Mouse (Mus musculus) embryonic facial prominence, embryonic 10.5 days (tissue): ENCODE data around the gene Rbpj. TPM values are rescaled to one million over a fixed set of nuclear protein-coding genes. Genes with fewer than 3 reads are reported as not detected.

Source experiments
- DNase-seq: peaks from one replicate; pipeline ENCODE4 v3.0.0-alpha.2; 2017; ENCODE audit warnings: low spot score
- H3K27ac ChIP-seq: fragments of 300-500 bp; sonication (generic); replicated peaks from 2 replicates; pipeline ENCODE4 v1.5.1; 2016; ENCODE audit warnings: mild to moderate bottlenecking
- H3K27me3 ChIP-seq: fragments of 300-500 bp; sonication (generic); replicated peaks from 2 replicates; pipeline ENCODE4 v1.6.1; 2016; ENCODE audit warnings: low read depth, mild to moderate bottlenecking; ENCODE audit not compliant: poor library complexity, severe bottlenecking
- H3K36me3 ChIP-seq: fragments of 300-500 bp; sonication (generic); replicated peaks from 2 replicates; pipeline ENCODE4 v1.6.1; 2016; ENCODE audit warnings: mild to moderate bottlenecking, moderate library complexity
- H3K4me1 ChIP-seq: fragments of 300-500 bp; sonication (generic); 2 replicates; pipeline ENCODE4 v1.6.1; 2016
- H3K4me3 ChIP-seq: fragments of 300-500 bp; sonication (generic); 2 replicates; pipeline ENCODE4 v1.5.1; 2016; ENCODE audit warnings: mild to moderate bottlenecking, moderate library complexity
- H3K9me3 ChIP-seq: fragments of 300-500 bp; sonication (generic); 2 replicates; pipeline ENCODE4 v1.6.1; 2016; ENCODE audit warnings: mild to moderate bottlenecking
- WGBS: fragments of 180-500 bp; shearing (Covaris S2); methylation state at CpG from one replicate; pipeline ENCODE4 v1.1.7; 2016; 5-methylcytosine and 5-hydroxymethylcytosine counted together
- polyA plus RNA-seq: library from polyadenylated mRNA; unstranded; fragments of >200 nt; fragmentation: Nextera tagmentation; extraction: Ambion mirVana; gene quantifications from 2 replicates; pipeline ENCODE4 v1.2.1, GENCODE M21; 2016

Rbpj gene
- polyA plus RNA-seq, 1 experiment from 2014 or later = 44.9 TPM

DNA sequence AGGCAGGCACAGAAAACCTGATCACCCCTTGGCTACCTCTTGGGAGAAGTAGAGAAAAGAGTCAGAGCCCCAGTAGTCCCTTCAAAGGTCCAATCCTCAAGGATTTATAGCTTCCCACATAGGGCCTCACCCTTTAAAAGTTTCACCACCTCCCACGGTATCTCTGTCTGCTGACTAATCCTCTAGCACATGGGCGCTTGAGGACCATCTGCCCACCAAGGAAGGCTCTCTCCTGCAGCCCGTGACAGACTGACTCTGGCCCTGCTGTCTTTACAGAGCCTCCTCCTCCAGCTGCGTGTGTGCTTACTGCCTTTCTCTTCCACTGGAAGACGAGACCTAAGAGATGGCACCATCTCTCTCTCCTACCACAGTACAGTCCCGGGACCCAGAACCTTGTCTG, 213.7 kb downstream of the Rbpj start:
- Histone ChIP-seq H3K4me1 (peaks cover 4% of the 10 kb centered on the region; the same call in 1 of the 2 replicates), H3K4me3 (no peak overlapping the region), H3K27me3 (0 out of 2 replicates have a peak, but pooled peaks cover 10% of the 10 kb centered on the region), H3K27ac (no peak overlapping the region), H3K36me3 (no peaks in the 10 kb centered on the region), H3K9me3 (no peaks in the 10 kb centered on the region)
- no peak for DNase-seq
- WGBS = 80% methylated on average over 6 of the region's 6 CpGs

DNA sequence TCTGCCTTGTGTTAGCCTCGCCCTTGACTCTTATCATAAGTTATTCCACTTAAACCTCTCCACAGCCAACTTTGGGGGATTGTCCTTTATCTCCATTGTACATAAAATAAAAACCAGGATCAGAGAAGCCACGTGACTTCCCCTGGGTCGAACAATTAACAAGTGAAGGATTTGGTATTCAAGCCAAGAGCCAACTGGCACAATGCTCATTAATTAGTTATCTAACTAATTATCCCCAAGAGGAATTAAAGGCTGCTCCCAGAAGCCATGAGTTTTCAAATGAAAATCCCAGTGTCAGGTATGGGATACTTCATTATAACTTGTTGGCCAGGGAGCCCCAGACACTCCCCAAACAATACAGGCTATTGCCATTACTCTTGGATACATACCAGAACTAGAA, 218.0 kb downstream of the Rbpj start:
- H3K27ac ChIP-seq = no peak overlapping the region
- H3K4me1 ChIP-seq = peaks cover 2% of the 10 kb centered on the region; the same call in 1 of the 2 replicates
- no peak for DNase-seq
- H3K36me3 ChIP-seq = no peaks in the 10 kb centered on the region
- H3K4me3 ChIP-seq = no peak overlapping the region
- H3K9me3 ChIP-seq = no peaks in the 10 kb centered on the region
- 79% methylated on average over 3 of the region's 3 CpGs for WGBS
- H3K27me3 ChIP-seq = 0 out of 2 replicates have a peak, but pooled peaks cover 2% of the 10 kb centered on the region

DNA sequence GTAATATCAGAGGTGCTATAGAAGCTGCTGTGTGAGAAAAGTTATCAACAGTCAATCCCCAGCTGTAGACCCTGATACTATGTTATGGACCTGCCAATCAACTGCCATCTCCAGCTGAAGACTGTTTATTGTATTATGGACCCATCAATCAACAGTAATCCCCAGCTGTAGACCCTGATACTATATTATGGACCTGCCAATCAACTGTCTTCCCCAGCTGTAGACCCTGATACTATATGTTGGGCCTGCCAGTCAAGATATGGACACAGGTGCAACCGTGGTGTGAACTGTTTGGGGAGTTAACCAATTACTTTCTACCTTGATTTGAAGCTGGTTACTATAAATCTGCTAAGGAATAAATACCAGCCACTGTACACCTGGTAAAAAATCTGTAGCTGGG, 218.5 kb downstream of the Rbpj start:
- Histone ChIP-seq H3K4me3 (no peak overlapping the region), H3K4me1 (no peaks in the 10 kb centered on the region; the same call in 1 of the 2 replicates), H3K9me3 (no peaks in the 10 kb centered on the region), H3K27me3 (no peaks in the 10 kb centered on the region), H3K27ac (no peak overlapping the region), H3K36me3 (no peaks in the 10 kb centered on the region)
- 79% methylated on average over 1 of the region's 1 CpGs for WGBS
- no peak for DNase-seq

DNA sequence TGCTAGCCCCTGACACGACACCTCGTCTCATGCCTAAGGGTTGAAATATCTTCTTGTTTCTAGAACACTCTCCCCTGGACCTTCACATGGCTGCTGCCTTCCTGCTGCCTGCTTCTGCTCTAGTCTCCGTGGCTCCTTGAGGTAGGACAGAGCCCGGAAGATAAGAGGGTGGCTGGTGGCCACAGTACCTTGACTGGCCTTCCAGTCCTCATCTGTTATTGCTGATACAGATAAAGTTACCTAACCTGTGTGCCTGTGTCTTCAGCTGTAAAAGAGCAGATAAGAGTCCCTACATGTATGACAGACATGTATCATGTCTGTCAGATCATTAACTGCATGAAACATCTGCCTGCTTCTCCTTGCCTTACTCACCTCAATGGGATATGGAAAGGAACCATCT, 219.7 kb downstream of the Rbpj start:
- H3K27ac ChIP-seq = no peak overlapping the region
- H3K9me3 ChIP-seq = no peaks in the 10 kb centered on the region
- DNase-seq = no peak
- no peak overlapping the region for H3K4me3 ChIP-seq
- no peaks in the 10 kb centered on the region; the same call in 1 of the 2 replicates for H3K4me1 ChIP-seq
- 82% methylated on average over 4 of the region's 4 CpGs for WGBS
- no peaks in the 10 kb centered on the region for H3K27me3 ChIP-seq
- H3K36me3 ChIP-seq = no peaks in the 10 kb centered on the region

DNA sequence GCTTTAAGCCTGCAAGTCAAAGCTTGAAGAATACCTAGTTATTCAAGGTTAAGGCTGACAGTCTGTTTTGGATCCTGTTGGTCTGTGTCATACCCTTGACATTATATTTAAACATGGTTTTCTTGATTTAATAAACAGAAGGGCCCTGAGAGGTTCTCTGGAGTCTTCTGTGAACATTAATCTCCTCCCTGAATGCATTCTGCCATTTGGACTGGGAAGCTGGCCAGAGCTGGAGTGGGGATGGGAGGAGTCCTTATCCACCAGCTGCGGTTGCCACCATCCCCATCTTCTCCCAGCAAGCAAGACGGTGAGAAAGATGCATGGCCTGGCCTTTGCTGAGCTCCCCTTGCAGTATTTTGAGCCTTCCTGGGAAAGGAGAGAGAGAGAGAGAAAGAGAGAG, 220.4 kb downstream of the Rbpj start:
- no peaks in the 10 kb centered on the region for H3K9me3 ChIP-seq
- H3K36me3 ChIP-seq = no peaks in the 10 kb centered on the region
- no peak overlapping the region for H3K4me3 ChIP-seq
- no peak for DNase-seq
- 89% methylated on average over 2 of the region's 2 CpGs for WGBS
- H3K4me1 ChIP-seq = no peaks in the 10 kb centered on the region; the same call in 1 of the 2 replicates
- H3K27ac ChIP-seq = no peak overlapping the region
- H3K27me3 ChIP-seq = no peaks in the 10 kb centered on the region

DNA sequence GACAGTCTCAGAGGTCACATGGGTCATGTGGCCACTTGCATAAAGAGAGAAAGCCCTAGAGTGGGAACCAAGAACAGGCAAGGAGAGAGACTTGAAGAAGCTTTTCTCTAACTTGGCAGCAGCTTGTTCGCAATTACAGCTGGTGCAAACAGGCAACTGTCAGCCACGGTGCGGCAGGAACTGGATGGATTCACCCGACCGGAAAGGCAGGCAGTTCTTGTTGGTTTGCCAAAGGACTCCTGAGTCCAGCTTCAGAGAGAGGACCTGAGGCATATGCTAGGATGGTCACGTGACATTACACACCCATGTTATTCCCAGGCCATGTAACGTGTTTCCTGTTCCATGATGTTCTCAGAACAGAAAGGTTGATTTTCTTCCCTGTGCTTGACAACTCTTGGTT, 222.4 kb downstream of the Rbpj start:
- Histone ChIP-seq H3K36me3 (no peaks in the 10 kb centered on the region), H3K27ac (no peak overlapping the region), H3K4me1 (no peaks in the 10 kb centered on the region; the same call in 1 of the 2 replicates), H3K4me3 (no peak overlapping the region), H3K9me3 (no peaks in the 10 kb centered on the region), H3K27me3 (no peaks in the 10 kb centered on the region)
- 81% methylated on average over 7 of the region's 7 CpGs for WGBS
- DNase-seq = no peak

DNA sequence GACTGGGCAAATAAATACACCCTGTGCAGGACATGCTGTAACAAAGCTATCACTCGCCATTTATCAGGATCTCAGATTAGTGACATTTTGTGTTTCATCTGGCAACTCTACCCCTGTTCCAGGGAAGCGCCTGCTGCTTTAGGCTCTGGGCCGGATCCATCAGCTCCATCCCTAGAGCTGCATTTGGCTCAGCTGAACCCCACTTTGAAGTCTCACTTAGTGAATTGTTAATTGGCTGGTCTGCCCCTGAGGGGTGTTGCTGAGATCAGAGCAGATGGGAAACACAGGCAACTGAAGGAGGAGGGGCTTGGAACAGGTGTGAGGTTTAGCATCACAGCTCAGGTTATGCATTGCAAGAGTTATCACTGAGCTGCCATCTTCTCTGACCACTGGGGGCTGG, 225.6 kb downstream of the Rbpj start:
- Histone ChIP-seq H3K4me1 (no peaks in the 10 kb centered on the region), H3K36me3 (no peaks in the 10 kb centered on the region), H3K9me3 (no peaks in the 10 kb centered on the region), H3K27ac (no peak overlapping the region), H3K4me3 (no peak overlapping the region), H3K27me3 (no peaks in the 10 kb centered on the region)
- WGBS = 81% methylated on average over 3 of the region's 3 CpGs
- no peak for DNase-seq

DNA sequence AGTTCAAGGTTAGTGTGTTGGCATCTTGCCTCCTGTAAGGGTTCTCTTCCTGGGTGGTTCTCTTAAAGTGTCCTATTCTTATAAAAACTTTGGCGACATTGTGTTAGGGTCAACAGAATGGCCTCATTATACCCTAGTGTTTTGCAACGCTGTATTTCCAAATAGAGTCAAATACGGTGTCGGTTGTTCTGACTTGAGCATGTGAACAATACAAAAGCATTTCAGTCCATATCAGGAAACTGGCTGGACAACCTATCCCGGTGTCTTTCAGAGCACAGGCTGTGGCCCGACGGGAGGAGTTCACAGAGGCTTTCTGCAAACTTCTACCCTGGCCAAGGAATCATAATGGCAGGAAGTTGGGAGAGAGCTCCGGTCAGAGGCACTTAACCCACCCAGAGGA, 226.1 kb downstream of the Rbpj start:
- WGBS = 89% methylated on average over 8 of the region's 8 CpGs
- no peak for DNase-seq
- H3K36me3 ChIP-seq = no peaks in the 10 kb centered on the region

DNA sequence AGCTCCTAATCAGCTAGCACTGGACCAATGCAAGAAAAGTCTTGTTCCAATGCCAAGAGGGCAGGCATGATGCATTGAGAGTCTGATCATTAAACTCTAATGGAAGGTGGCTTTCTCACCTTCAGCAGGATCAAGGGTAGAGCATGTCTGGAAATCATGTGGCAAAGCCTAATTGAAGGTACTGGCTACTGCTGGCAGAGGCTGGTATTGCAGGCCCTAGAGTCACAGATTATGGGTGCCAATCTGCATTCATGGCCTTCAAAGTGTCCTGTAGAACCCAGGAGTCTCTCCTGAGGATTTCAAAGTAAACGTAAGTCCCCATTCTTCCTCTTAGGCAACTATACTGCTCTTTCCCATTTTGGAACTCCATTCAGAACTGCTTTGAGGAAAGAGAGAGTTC, 226.7 kb downstream of the Rbpj start:
- H3K27me3 ChIP-seq = no peaks in the 10 kb centered on the region
- DNase-seq = no peak
- no peaks in the 10 kb centered on the region for H3K9me3 ChIP-seq
- WGBS = 90% methylated on average over 1 of the region's 1 CpGs
- H3K4me1 ChIP-seq = no peaks in the 10 kb centered on the region
- H3K36me3 ChIP-seq = no peaks in the 10 kb centered on the region
- no peak overlapping the region for H3K4me3 ChIP-seq
- H3K27ac ChIP-seq = no peak overlapping the region

More for the DNA sequence above, 226.1 kb downstream of the Rbpj start:
- Histone ChIP-seq H3K27me3 (no peaks in the 10 kb centered on the region), H3K4me1 (no peaks in the 10 kb centered on the region), H3K27ac (no peak overlapping the region), H3K9me3 (no peaks in the 10 kb centered on the region), H3K4me3 (no peak overlapping the region)

DNA sequence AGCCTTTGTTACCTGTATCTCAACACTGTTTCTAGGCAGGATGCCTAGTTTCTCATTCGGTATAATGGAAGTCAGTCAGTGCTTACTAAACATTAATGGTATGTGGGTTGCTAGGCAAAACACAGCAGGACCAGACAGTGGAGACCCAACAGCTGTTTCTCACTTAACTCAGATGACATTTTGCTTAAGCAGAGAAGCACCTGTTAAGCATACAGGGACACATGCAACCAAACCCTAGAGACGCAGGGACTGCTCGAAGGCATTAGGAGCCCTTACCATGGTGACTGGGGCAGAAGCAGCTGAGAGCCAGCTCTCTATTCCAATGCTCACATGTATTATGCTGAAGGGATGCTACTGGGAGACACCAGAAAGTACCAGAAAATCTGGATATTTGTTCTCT, 230.7 kb downstream of the Rbpj start:
- Histone ChIP-seq H3K4me3 (no peak overlapping the region), H3K9me3 (no peaks in the 10 kb centered on the region), H3K27me3 (no peaks in the 10 kb centered on the region), H3K4me1 (no peaks in the 10 kb centered on the region), H3K36me3 (no peaks in the 10 kb centered on the region), H3K27ac (no peak overlapping the region)
- DNase-seq = no peak
- 78% methylated on average over 3 of the region's 3 CpGs for WGBS

DNA sequence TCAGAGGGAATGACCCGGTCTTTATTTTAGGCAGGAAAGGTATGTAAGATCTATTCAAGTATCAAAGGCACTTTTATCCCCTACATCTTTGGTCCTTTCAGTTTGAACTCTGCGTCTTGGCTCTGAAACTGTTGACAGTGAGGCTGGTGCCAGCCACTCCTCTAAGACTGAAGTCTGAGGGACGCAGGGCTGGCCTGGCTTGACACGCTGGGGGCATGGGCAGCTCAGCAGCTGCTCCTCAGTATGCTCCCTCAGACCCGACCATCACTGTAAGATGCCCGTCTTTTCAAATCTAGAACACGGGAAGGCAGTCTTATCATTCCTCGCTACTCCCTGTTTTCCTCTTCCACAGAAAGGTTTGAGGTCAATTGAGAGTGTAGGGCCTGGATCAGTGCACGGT, 231.8 kb downstream of the Rbpj start:
- 82% methylated on average over 9 of the region's 9 CpGs for WGBS
- no peaks in the 10 kb centered on the region for H3K36me3 ChIP-seq
- no peak overlapping the region for H3K27ac ChIP-seq
- no peak for DNase-seq
- H3K4me3 ChIP-seq = no peak overlapping the region
- no peaks in the 10 kb centered on the region for H3K9me3 ChIP-seq
- H3K4me1 ChIP-seq = no peaks in the 10 kb centered on the region
- H3K27me3 ChIP-seq = no peaks in the 10 kb centered on the region

DNA sequence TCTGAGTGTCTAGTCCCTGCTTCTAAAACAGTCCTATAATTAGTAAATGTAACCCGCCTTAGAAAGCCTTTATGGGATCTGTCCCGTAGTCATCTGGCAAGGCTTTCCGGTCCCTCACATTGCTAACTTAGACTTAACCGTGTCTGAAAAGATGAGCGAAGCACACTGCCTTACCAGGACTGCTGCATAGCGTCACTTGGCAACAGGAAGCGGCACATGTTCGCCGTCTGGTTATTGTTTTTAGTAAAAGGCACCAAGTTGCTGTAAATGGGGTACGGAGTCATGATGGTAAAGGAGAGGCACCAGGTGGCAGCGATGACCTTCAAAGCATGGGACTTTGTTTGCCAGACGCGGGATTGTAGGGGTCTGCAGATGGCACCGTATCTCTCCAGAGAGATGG, 236.7 kb downstream of the Rbpj start:
- DNase-seq = no peak
- no peaks in the 10 kb centered on the region for H3K9me3 ChIP-seq
- 90% methylated on average over 14 of the region's 14 CpGs for WGBS
- H3K27ac ChIP-seq = no peak overlapping the region
- H3K27me3 ChIP-seq = no peaks in the 10 kb centered on the region
- peaks cover 18% of the 10 kb centered on the region for H3K4me1 ChIP-seq
- no peaks in the 10 kb centered on the region for H3K36me3 ChIP-seq
- H3K4me3 ChIP-seq = no peak overlapping the region
